Mouse (Mus musculus): ENCODE data around the gene Atp10a.

DNA sequence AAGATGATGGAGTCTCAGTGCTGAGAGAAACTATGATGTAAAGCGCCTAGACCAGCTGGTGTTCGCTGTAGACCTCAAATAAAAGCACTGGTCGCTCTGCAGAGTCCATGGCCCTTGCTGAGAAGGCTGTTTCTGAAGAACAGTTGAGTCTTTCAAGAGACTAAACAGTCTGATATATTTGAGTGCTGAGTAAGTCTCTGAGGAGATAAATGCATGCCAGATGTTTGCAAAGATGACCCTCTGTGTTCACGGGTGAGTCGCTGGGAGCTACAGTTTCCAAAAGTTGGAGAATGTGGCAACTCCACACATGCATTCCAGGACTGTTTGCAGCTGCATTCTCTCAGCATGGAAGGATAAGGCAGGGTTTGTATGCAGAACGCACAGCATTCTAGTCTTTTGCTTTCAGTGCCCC is 77.5 kb downstream of the Atp10a start:
- TF ChIP-seq GATA1 (IDR thresholded peaks at IDR 0.05; ENCODE audit: low read length) = no peak
- TF ChIP-seq TAL1 (IDR thresholded peaks at IDR 0.05; ENCODE audit: low read length) = no peak

Measured in erythroblast, embryonic 14.5 days (primary cell).